Mouse (Mus musculus): Measurements from ENCODE around the gene Calhm6. TPM values are rescaled to one million over a fixed set of nuclear protein-coding genes. Genes with fewer than 3 reads are reported as not detected.

Calhm6 gene
- polyA plus RNA-seq, 1 experiment from 2014 or later, result 0.69 TPM

DNA sequence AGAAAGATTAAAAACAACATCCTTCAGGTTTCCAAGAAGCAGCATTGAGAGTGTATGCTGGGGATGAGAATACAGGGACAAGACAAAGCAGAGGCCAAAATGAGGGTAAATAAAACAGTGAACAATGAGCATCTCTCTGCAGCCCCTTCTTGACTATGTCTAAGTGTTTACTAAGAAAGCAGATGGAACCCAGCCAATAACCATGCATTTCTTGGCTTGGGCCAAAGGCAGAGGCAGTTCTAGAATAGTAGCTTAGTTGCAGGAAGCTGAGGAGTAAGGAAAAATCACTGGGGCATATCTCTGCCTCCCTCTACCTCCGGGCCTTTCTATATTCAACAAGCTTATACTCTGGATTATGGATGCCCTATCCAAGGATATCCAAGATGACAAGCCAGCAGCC lies 37.3 kb downstream of the Calhm6 start:
- Histone ChIP-seq H3K9me3 (replicated peaks) (no peaks in the 10 kb centered on the region), H3K4me3 (no peak overlapping the region), H3K36me3 (no peaks in the 10 kb centered on the region), H3K27me3 (ENCODE audit: low read depth, poor library complexity, severe bottlenecking) (no peaks in the 10 kb centered on the region), H3K27ac (no peak overlapping the region), H3K4me1 (peaks cover 6% of the 10 kb centered on the region)
- WGBS, result 91% methylated on average over 1 of the region's 1 CpGs
- no peak for DNase-seq (ENCODE audit: low spot score)

DNA sequence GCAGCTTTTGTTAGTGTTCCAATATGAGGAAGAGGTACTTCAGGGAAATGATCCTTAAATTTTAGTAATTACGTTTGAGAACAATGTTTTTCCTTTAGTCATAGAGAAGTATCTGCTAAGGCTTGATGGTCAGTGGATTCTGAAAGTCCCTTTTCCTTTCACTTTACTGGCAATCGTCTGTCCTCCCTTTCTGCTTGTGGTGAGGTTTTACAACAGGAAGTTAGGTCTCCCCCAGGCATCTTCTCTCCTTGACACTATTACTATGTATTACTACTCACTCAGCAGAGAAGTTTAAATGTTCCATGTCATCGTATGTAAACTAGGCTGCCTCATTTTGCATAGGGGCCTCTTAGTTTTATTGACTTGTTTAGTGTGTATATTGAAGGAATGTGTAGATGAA lies 38.3 kb downstream of the Calhm6 start:
- no peaks in the 10 kb centered on the region for H3K9me3 ChIP-seq (replicated peaks)
- no peak overlapping the region for H3K4me3 ChIP-seq
- H3K27me3 ChIP-seq (ENCODE audit: low read depth, poor library complexity, severe bottlenecking), result no peaks in the 10 kb centered on the region
- DNase-seq (ENCODE audit: low spot score), result no peak
- H3K36me3 ChIP-seq, result no peaks in the 10 kb centered on the region
- H3K27ac ChIP-seq, result no peak overlapping the region
- H3K4me1 ChIP-seq, result peaks cover 6% of the 10 kb centered on the region
- WGBS, result 72% methylated on average over 3 of the region's 3 CpGs

- H3K27me3 ChIP-seq (ENCODE audit: low read depth, poor library complexity, severe bottlenecking), result no peaks in the 10 kb centered on the region
These were observed 39.3 kb downstream of the Calhm6 start for GRCm38 (mm10) chr10:34088515-34088914.

DNA sequence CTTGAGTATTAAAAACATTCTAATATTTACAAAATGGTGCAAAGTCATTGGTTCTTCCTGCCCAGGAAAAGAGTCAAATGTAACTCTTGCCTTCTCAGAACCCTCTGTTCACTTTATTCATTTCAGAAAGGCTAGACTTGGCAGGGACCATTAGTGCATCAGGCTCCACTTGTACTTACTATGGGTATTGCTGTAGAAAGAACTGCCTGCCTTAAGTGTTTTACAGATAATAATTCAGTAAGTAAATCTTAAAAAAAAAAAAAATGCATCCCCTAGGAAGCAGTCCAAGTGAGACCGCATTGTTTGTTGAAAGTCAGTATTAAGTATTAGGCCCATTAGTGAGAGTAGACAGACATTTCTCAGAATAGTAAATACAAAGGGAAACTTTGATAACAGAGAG lies 41.3 kb downstream of the Calhm6 start:
- no peaks in the 10 kb centered on the region for H3K27me3 ChIP-seq (ENCODE audit: low read depth, poor library complexity, severe bottlenecking)
- no peak overlapping the region for H3K4me3 ChIP-seq
- H3K4me1 ChIP-seq, result peaks cover 6% of the 10 kb centered on the region
- DNase-seq (ENCODE audit: low spot score), result no peak
- no peaks in the 10 kb centered on the region for H3K36me3 ChIP-seq
- no peak overlapping the region for H3K27ac ChIP-seq
- WGBS, result 91% methylated on average over 1 of the region's 1 CpGs
- no peaks in the 10 kb centered on the region for H3K9me3 ChIP-seq (replicated peaks)

More at GRCm38 (mm10) chr10:34088515-34088914, 39.3 kb downstream of the Calhm6 start:
- no peak overlapping the region for H3K27ac ChIP-seq
- no peaks in the 10 kb centered on the region for H3K9me3 ChIP-seq (replicated peaks)
- H3K4me3 ChIP-seq, result no peak overlapping the region
- no peak for DNase-seq (ENCODE audit: low spot score)
- H3K4me1 ChIP-seq, result peaks cover 6% of the 10 kb centered on the region
- no peaks in the 10 kb centered on the region for H3K36me3 ChIP-seq
- 94% methylated on average over 2 of the region's 2 CpGs for WGBS

Other genes with a start within 250 kb of the Calhm6 start
- 0.05 TPM in 1 of 2 replicates, not detected in the other for gene Rsph4a, start 222.9 kb downstream of the Calhm6 start, polyA plus RNA-seq (2016; fragmentation: Nextera tagmentation; extraction: Ambion mirVana)
- gene Zup1, start 176.7 kb downstream of the Calhm6 start, polyA plus RNA-seq (2016; fragmentation: Nextera tagmentation; extraction: Ambion mirVana), result 18.5 and 23.6 TPM in 2 replicates
- gene Rwdd1, start 108.4 kb downstream of the Calhm6 start, polyA plus RNA-seq (2016; fragmentation: Nextera tagmentation; extraction: Ambion mirVana), result 141 and 150 TPM in 2 replicates
- gene Trappc3l, start 90.4 kb downstream of the Calhm6 start, polyA plus RNA-seq (2016; fragmentation: Nextera tagmentation; extraction: Ambion mirVana), result not detected in 2 replicates
- gene Calhm4, start 83.7 kb downstream of the Calhm6 start, polyA plus RNA-seq (2016; fragmentation: Nextera tagmentation; extraction: Ambion mirVana), result not detected in 2 replicates
- 0.04 and 0.05 TPM in 2 replicates for gene Calhm5, start 31.5 kb downstream of the Calhm6 start, polyA plus RNA-seq (2016; fragmentation: Nextera tagmentation; extraction: Ambion mirVana)
- gene Dse, start 79.7 kb upstream of the Calhm6 start, polyA plus RNA-seq (2016; fragmentation: Nextera tagmentation; extraction: Ambion mirVana), result 26.7 and 35.2 TPM in 2 replicates
- 57.7 and 69.3 TPM in 2 replicates for gene Tspyl1, start 154.2 kb upstream of the Calhm6 start, polyA plus RNA-seq (2016; fragmentation: Nextera tagmentation; extraction: Ambion mirVana)
- 14.9 and 22.9 TPM in 2 replicates for gene Tspyl4, start 169.5 kb upstream of the Calhm6 start, polyA plus RNA-seq (2016; fragmentation: Nextera tagmentation; extraction: Ambion mirVana)